Mouse (Mus musculus) common myeloid progenitor, adult 5-6 weeks (primary cell): ENCODE measurements at regions not wholly inside any gene's neighbourhood (a gene's known extent, or its start where the extent isn't known, plus 50 kb on each side); places are given as distances from the start of the nearest gene placed in this dataset.

Source experiments
- ATAC-seq: replicated peaks from 2 replicates; pipeline ENCODE4 v1.8.0; 2016; ENCODE audit warnings: low read depth, mild to moderate bottlenecking, moderate TSS enrichment, inconsistent platforms; ENCODE audit not compliant: poor library complexity, severe bottlenecking

- ATAC-seq: peak; percentile 75
Observed at GRCm38 (mm10) chr7:121589088-121589605, 117.9 kb downstream of the Usp31 start.

- ATAC-seq: 0 out of 2 replicates have a peak, but pooled peaks have one; percentile 47
Observed at GRCm38 (mm10) chr7:121587713-121588112, 119.3 kb downstream of the Usp31 start.

GRCm38 (mm10) chr7:121585721-121586120 lies 121.3 kb downstream of the Usp31 start:
- ATAC-seq: no peak

- no peak for ATAC-seq
Observed at GRCm38 (mm10) chr7:121579497-121579896, 127.6 kb downstream of the Usp31 start.

GRCm38 (mm10) chr7:121572681-121573335 lies 134.2 kb downstream of the Usp31 start:
- ATAC-seq: no peak

- no peak for ATAC-seq
Observed at GRCm38 (mm10) chr7:121571741-121572140, 135.3 kb downstream of the Usp31 start.

GRCm38 (mm10) chr7:121571292-121571691 lies 135.8 kb downstream of the Usp31 start:
- ATAC-seq: no peak

- ATAC-seq: no peak
Observed at GRCm38 (mm10) chr7:121569248-121569647, 137.8 kb downstream of the Usp31 start.

- ATAC-seq: no peak
Observed at GRCm38 (mm10) chr7:121568064-121568463, 139.0 kb downstream of the Usp31 start.

GRCm38 (mm10) chr7:121563526-121563925 lies 143.5 kb downstream of the Usp31 start:
- peak; percentile 92 for ATAC-seq

GRCm38 (mm10) chr7:121555420-121555819 lies 151.6 kb downstream of the Usp31 start:
- no peak for ATAC-seq
